Mouse (Mus musculus) testis, adult 10 weeks (tissue): ENCODE measurements around the gene Olfr92. TPM values are rescaled to one million over a fixed set of nuclear protein-coding genes. Genes with fewer than 3 reads are reported as not detected.

ENCODE experiments used
- polyA plus RNA-seq: library from polyadenylated mRNA; stranded (reverse); fragments of 350-450 nt; fragmentation: Illumina TruSeq; extraction: RNeasy Lipid Tissue Mini Kit (QIAGEN cat#74804); gene quantifications from one replicate; pipeline ENCODE4 v1.2.3, GENCODE M21; 2014; ENCODE audit warnings: low read depth, low replicate concordance

Olfr92 gene
- polyA plus RNA-seq: not detected

DNA sequence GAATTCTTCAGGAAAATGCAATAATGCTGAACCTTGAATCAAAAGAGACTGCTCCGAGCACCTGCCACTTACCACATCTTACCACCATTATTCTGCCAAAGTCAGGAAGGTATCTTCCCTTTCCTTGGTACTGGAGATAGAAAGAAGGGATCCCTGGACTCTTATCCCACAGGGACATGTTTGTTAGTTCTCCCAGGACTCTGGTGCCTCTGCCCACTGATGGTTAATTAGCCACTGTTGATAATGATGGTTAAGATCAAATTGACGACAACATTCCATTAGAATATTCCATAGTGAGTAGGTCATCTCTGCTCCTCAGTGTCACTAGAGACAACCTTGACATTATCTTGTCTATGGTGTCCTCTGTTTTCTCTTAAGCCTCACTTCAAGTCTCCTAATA, at the start of gene Olfr92:
TSS of gene Olfr92 (minus strand) at position 101 of the 400 bp plus-strand sequence.

DNA sequence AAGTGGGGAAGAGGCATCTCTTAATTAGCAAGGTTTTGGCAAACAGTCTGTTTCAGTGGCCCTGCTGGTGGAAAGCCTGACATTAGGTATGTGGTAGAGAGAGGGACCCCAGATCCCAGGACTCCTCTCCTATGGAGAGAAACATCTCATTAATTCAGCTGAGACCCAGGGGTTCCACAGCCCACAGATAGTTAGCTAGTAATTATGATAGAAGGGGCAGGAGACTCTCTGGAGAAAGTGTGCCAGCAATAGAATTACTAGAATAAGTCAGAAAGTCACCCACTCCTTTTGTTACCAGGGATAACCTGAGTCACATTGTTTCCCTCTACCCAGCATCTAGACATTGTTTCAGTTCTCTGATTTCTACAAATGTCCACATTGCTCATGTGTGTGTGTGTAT, 41.5 kb upstream of the Olfr92 start, which contains the start of gene Olfr93:
TSS of gene Olfr93 (minus strand) at position 101 of the 400 bp plus-strand sequence.

DNA sequence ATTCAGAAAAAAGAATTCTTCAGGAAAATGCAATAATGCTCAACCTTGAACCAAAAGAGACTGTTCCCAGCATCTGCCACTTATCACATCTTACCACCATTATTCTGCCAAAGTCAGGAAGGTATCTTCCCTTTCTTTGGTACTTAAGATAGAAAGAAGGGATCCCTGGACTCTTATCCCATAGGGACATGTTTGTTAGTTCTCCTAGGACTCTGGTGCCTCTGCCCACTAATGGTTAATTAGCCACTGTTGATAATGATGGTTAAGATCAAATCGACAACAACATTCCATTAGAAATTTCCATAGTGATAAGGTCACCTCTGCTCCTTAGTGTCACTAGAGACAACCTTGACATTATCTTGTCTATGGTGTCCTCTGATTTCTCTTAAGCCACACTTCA, 21.7 kb downstream of the Olfr92 start, which contains the start of gene Olfr91:
TSS of gene Olfr91 (minus strand) at position 101 of the 400 bp plus-strand sequence.

DNA sequence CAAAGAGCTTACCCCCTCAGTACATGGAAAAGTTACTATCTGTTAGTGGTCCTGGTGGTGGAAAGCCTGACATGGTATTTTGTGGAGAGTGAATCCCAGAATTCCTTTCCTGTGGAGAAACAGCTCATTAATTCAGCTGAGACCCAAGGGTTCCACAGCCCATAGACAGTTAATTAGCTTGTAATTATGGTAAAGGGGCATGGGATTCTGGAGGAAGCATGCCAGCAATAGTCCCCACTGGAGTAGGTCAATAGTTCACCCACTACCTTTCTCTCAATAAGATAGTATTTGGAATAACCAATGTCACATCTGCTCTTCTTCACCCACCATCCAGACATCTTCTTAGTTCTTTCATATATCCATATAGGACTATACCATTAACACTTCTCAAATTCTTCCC, 31.5 kb downstream of the Olfr92 start, which contains the start of gene Olfr90:
TSS of gene Olfr90 (minus strand) at position 101 of the 400 bp plus-strand sequence.

Other genes starting within 250 kb of the Olfr92 start
- not detected for gene Trim40, start 230.0 kb downstream of the Olfr92 start, polyA plus RNA-seq
- gene Trim31, start 222.0 kb downstream of the Olfr92 start, polyA plus RNA-seq: not detected
- not detected for gene Rnf39, start 177.2 kb downstream of the Olfr92 start, polyA plus RNA-seq
- gene Ppp1r11, start 168.3 kb downstream of the Olfr92 start, polyA plus RNA-seq: 163 TPM
- 36.6 TPM for gene Znrd1, start 161.5 kb downstream of the Olfr92 start, polyA plus RNA-seq
- 458 TPM for gene Znrd1as, start 161.5 kb downstream of the Olfr92 start, polyA plus RNA-seq
- 0.97 TPM for gene 2410137M14Rik, start 138.9 kb downstream of the Olfr92 start, polyA plus RNA-seq
- 0.97 TPM for gene H2-M5, start 130.6 kb downstream of the Olfr92 start, polyA plus RNA-seq
- 27.4 TPM for gene Zfp57, start 118.9 kb downstream of the Olfr92 start, polyA plus RNA-seq
- not detected for gene Mog, start 96.7 kb downstream of the Olfr92 start, polyA plus RNA-seq
- 10.9 TPM for gene Gabbr1, start 74.1 kb downstream of the Olfr92 start, polyA plus RNA-seq
- not detected for gene Olfr90, start 31.6 kb downstream of the Olfr92 start, polyA plus RNA-seq
- 0.07 TPM for gene Olfr91, start 21.8 kb downstream of the Olfr92 start, polyA plus RNA-seq
- 0.90 TPM for gene Olfr93, start 41.4 kb upstream of the Olfr92 start, polyA plus RNA-seq
- gene Ubd, start 73.8 kb upstream of the Olfr92 start, polyA plus RNA-seq: not detected
- not detected for gene Olfr94, start 80.9 kb upstream of the Olfr92 start, polyA plus RNA-seq
- not detected for gene Olfr95, start 93.0 kb upstream of the Olfr92 start, polyA plus RNA-seq
- gene Olfr96, start 100.1 kb upstream of the Olfr92 start, polyA plus RNA-seq: not detected
- not detected for gene Olfr97, start 117.2 kb upstream of the Olfr92 start, polyA plus RNA-seq
- gene Olfr98, start 143.7 kb upstream of the Olfr92 start, polyA plus RNA-seq: not detected
- 0.28 TPM for gene H2-M3, start 150.1 kb upstream of the Olfr92 start, polyA plus RNA-seq
- not detected for gene Olfr99, start 163.4 kb upstream of the Olfr92 start, polyA plus RNA-seq
- gene Olfr101, start 184.2 kb upstream of the Olfr92 start, polyA plus RNA-seq: not detected
- 0.14 TPM for gene Olfr102, start 197.0 kb upstream of the Olfr92 start, polyA plus RNA-seq
- gene Olfr103, start 219.6 kb upstream of the Olfr92 start, polyA plus RNA-seq: not detected
- gene Olfr104-ps, start 239.5 kb upstream of the Olfr92 start, polyA plus RNA-seq: not detected